Mouse (Mus musculus) heart, adult 2 months (tissue): Measurements from ENCODE around the gene Tph1. TPM values are rescaled to one million over a fixed set of nuclear protein-coding genes. Genes with fewer than 3 reads are reported as not detected.

Source experiments
- DNase-seq, 2 experiments: peaks; one replicate each; pipeline ENCODE4 v3.0.0; 2021
- H3K27ac ChIP-seq: fragments of 200-600 bp; 2 replicates; pipeline ENCODE4 v1.8.1; 2022
- H3K27me3 ChIP-seq: fragments of 200-500 bp; 2 replicates; pipeline ENCODE4 v1.6.1; 2012; ENCODE audit warnings: mild to moderate bottlenecking, low read length, inconsistent platforms, mixed read lengths; ENCODE audit not compliant: control insufficient read depth, insufficient read depth
- H3K36me3 ChIP-seq: fragments of 200-500 bp; 2 replicates; pipeline ENCODE4 v1.6.1; 2012; ENCODE audit warnings: low read length, inconsistent platforms; ENCODE audit not compliant: control insufficient read depth, insufficient read depth
- H3K4me1 ChIP-seq: fragments of 200-500 bp; 2 replicates; pipeline ENCODE4 v1.6.1; 2011; ENCODE audit warnings: low read length; ENCODE audit not compliant: control insufficient read depth, insufficient read depth
- H3K4me3 ChIP-seq: fragments of 200-600 bp; 2 replicates; pipeline ENCODE4 v1.8.1; 2022
- H3K79me2 ChIP-seq: fragments of 200-500 bp; replicated peaks from 2 replicates; pipeline ENCODE4 v1.6.1; 2012; ENCODE audit warnings: mild to moderate bottlenecking, inconsistent platforms, low read length, moderate library complexity, mixed read lengths; ENCODE audit not compliant: control insufficient read depth, insufficient read depth
- H3K9ac ChIP-seq: fragments of 200-500 bp; 2 replicates; pipeline ENCODE4 v1.6.1; 2012; ENCODE audit warnings: low read depth, mild to moderate bottlenecking, control low read depth, inconsistent platforms, low read length, mixed read lengths
- CTCF ChIP-seq: fragments of 200-600 bp; IDR thresholded peaks from 2 replicates; pipeline ENCODE4 v1.8.1; 2022; ENCODE audit warnings: antibody characterized with exemption, mild to moderate bottlenecking, moderate library complexity
- EP300 ChIP-seq: fragments of 200-500 bp; IDR thresholded peaks from 2 replicates; pipeline ENCODE4 v1.6.1; 2011; ENCODE audit warnings: low read depth, low read length, control low read depth; ENCODE audit not compliant: insufficient read depth
- POLR2A ChIP-seq: fragments of 200-500 bp; IDR thresholded peaks from 2 replicates; pipeline ENCODE4 v1.6.1; 2011; ENCODE audit warnings: mild to moderate bottlenecking, low read depth, low read length, control low read depth; ENCODE audit not compliant: insufficient read depth
- WGBS: fragments of 180-500 bp; shearing (Covaris S2); methylation state at CpG from one replicate; pipeline ENCODE4 v1.1.7; 2018; 5-methylcytosine and 5-hydroxymethylcytosine counted together
- intact Hi-C: fragments of 180-260 bp; cut with DNase I; formaldehyde crosslinking; loops from one replicate; pipeline ENCODE4 v1.15.1; 2025
- polyA plus RNA-seq: library from polyadenylated mRNA; depleted of rRNA; stranded (reverse); fragments of >200 nt; gene quantifications from 2 replicates; pipeline ENCODE4 v1.2.3, GENCODE M21; 2012
- total RNA-seq, 2 experiments: library from RNA; stranded (reverse); gene quantifications; 2 replicates each; pipeline ENCODE4 v1.2.3; 2021

Tph1 gene
- total and polyA plus RNA-seq, 3 experiments, result 0.23 TPM; not detected in 2

DNA sequence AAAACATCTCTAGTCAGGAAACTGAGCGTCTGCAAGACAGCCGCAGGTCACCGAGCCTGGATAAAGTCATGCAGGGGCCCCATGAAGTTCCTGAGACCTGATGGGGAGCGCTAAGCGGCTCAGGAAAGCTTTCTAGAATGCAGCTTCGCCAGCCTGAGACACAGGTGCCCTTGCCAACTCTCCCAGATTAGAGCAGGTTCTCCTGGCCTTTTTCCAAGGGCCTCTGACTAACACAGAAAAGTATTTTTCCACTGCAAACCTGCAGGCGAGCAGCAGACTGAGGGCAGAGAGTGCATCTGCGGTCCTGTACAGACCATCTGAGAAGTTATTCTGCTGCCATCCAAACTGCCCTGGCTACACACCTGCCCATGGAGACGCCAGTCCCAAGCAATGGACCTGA is 60.4 kb downstream of the Tph1 start:
- H3K36me3 ChIP-seq, result no peaks in the 10 kb centered on the region
- DNase-seq, result peak in 1 of 2 experiments; percentile 35
- no peaks in the 10 kb centered on the region for H3K27me3 ChIP-seq
- peaks cover 8% of the 10 kb centered on the region; the same call in 1 of the 2 replicates for H3K4me1 ChIP-seq
- no peak overlapping the region for H3K27ac ChIP-seq
- intact Hi-C loops, result no loop called here
- H3K79me2 ChIP-seq, result no peaks in the 10 kb centered on the region
- no peak for TF ChIP-seq POLR2A
- H3K4me3 ChIP-seq, result no peak overlapping the region
- no peak overlapping the region for H3K9ac ChIP-seq
- WGBS, result 35% methylated on average over 9 of the region's 9 CpGs

DNA sequence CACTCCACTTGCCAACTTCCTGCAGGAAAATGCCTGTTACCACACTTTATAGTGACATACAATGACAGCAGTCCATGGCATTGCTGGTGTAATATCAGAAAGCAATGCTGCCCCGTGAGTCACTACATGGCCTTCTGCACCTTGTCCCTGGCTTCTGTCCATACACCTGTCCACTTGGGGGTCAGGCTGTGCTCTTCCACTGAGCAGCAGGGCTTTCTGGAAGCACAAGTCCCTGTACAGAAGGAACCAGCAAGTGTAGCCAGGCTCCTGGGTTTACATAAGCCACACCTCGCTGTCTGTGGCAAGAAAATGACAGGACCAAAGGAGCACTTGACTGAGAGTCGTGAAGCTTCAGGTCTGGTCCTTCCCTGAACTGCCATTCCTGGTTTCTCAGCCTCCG is 63.0 kb downstream of the Tph1 start:
- WGBS, result 82% methylated on average over 4 of the region's 4 CpGs
- no peaks in the 10 kb centered on the region for H3K27me3 ChIP-seq
- no peaks in the 10 kb centered on the region for H3K36me3 ChIP-seq
- TF ChIP-seq POLR2A (no peak), EP300 (no peak), CTCF (no peak)
- intact Hi-C loops, result loop anchor here (5.0 kb wide), 2 partner anchors 52 to 512 kb away; no protein-coding TSS in a partner anchor
- H3K4me1 ChIP-seq, result peaks cover 2% of the 10 kb centered on the region; the same call in 1 of the 2 replicates
- DNase-seq, result no peak
- H3K79me2 ChIP-seq, result no peaks in the 10 kb centered on the region
- H3K27ac ChIP-seq, result no peak overlapping the region
- H3K9ac ChIP-seq, result no peak overlapping the region
- no peak overlapping the region for H3K4me3 ChIP-seq

DNA sequence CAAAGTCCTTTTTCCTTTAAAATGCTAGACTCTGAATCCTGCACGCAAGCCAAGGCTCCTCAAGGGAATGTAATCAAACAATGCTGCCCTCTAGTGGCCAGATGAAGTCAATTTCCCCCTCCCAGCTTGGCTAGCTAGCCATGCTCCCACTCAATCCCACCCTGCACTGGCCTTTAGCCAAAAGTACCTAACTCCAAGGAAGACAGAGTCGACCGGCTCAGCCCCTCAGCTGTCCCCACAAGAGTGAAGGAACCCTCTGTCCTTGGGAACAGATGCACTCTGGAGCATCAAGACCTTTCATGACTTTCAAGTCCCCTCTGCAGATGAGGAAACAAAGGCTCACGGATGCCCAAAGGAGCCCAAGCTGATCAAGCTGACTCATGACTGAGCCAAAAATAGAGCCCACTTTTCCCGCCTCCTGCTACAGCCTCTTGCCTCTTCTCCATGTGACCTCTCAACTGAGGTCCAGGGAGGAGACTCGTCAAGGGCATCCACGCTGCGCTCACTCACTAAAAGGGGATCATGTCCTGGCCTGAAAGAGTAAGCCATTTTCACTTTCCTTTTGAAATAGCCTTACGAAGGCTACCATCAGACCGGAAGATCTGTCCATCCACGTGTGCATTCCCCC is 64.8 kb downstream of the Tph1 start:
- H3K27me3 ChIP-seq, result no peaks in the 10 kb centered on the region
- TF ChIP-seq EP300 (no peak), POLR2A (no peak), CTCF (peak; percentile 91)
- intact Hi-C loops, result loop anchor here (2.0 to 5.0 kb wide), 3 partner anchors 50 to 510 kb away; no protein-coding TSS in a partner anchor
- peaks cover 2% of the 10 kb centered on the region; the same call in 1 of the 2 replicates for H3K4me1 ChIP-seq
- 42% methylated on average over 11 of the region's 11 CpGs for WGBS
- no peak overlapping the region for H3K27ac ChIP-seq
- no peaks in the 10 kb centered on the region for H3K36me3 ChIP-seq
- peak; percentile 36 to 42 for DNase-seq
- no peak overlapping the region for H3K9ac ChIP-seq
- no peak overlapping the region for H3K4me3 ChIP-seq
- H3K79me2 ChIP-seq, result no peaks in the 10 kb centered on the region

DNA sequence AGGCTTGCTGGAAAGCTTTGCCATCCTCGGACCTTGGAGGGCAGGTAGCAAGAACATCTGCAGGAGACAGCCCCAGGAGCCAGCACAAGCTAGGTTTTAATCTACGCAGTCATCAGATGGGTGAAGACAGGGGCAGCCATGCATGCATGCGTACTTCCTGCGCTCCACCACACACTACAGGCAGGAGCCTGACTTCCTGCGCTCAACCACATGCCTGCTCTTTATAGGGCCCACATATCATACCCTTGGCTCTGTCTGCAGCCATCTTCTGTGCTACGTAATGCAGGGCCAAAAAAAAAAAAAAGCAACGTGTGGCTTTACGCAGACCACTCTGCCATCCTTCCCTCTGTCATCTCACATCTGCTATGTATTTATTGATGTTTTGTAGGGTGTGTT is 65.3 kb downstream of the Tph1 start:
- TF ChIP-seq CTCF (no peak), EP300 (no peak), POLR2A (no peak)
- 63% methylated on average over 8 of the region's 8 CpGs for WGBS
- peak in 1 of 2 experiments; percentile 33 for DNase-seq

DNA sequence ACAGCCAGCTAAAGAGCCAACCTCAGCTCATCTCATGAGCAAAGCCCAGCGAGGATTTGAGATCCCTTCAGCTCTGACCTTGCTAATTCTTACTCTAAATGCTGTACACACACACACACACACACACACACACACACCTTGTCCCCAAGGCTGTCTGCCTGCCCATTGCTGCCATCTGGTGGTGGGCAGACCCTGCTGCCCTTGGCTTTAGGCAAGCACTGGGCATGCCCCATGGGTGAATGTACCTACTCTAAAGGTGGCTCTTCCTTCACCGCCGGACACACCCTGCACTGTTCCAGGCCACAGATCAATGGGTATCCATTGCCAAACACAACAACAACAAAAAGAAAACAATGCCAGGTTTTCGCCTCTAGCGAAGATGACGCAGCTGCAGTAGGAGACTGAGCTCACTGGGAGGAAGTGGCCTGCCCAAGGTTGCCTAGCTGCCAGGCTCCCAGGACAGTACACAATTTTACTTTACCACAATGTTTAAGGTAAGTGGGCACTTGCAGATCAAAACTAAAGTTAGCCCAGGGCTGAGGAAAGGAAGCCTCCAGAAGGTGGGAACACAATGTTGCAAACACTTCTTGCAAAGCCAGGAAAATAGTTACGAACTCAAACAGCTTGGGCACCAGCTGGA is 65.8 kb downstream of the Tph1 start:
- intact Hi-C loops, result loop anchor here (1.0 to 5.0 kb wide), 4 partner anchors 49 to 509 kb away; no protein-coding TSS in a partner anchor
- no peak overlapping the region for H3K27ac ChIP-seq
- no peaks in the 10 kb centered on the region for H3K4me1 ChIP-seq
- 80% methylated on average over 7 of the region's 7 CpGs for WGBS
- no peak overlapping the region for H3K4me3 ChIP-seq
- TF ChIP-seq CTCF (peak; percentile 84), POLR2A (no peak)
- no peaks in the 10 kb centered on the region for H3K36me3 ChIP-seq
- H3K79me2 ChIP-seq, result no peaks in the 10 kb centered on the region
- no peaks in the 10 kb centered on the region for H3K27me3 ChIP-seq
- DNase-seq, result peak; percentile 72 to 73
- no peak overlapping the region for H3K9ac ChIP-seq

More for the DNA sequence above, 65.3 kb downstream of the Tph1 start:
- no peaks in the 10 kb centered on the region; the same call in 1 of the 2 replicates for H3K4me1 ChIP-seq
- H3K79me2 ChIP-seq, result no peaks in the 10 kb centered on the region
- H3K27ac ChIP-seq, result no peak overlapping the region
- H3K36me3 ChIP-seq, result no peaks in the 10 kb centered on the region
- H3K4me3 ChIP-seq, result no peak overlapping the region
- H3K27me3 ChIP-seq, result no peaks in the 10 kb centered on the region
- H3K9ac ChIP-seq, result no peak overlapping the region
- intact Hi-C loops, result loop anchor here (2.0 to 5.0 kb wide), 3 partner anchors 50 to 510 kb away; no protein-coding TSS in a partner anchor

DNA sequence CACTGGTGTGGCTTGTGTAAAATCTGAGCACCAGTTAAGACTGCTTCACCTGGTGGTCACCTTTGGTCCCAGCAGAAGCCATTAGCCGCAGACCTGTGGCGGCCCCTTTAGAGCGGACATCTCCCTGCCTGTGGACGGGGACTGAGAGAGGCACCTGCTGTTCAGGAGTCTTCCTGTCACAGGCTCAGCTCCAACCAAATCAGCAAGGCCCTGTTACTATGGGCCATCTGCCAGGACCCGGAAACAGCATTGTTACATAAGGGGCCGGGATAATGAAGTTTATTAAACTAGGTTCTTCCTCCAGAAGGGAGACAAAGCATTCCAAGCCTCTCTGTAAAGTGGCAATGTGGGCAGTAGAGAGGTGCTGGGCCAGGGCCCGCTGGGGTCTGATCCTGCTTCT is 69.3 kb downstream of the Tph1 start:
- intact Hi-C loops, result no loop called here
- Histone ChIP-seq H3K4me3 (no peak overlapping the region), H3K79me2 (no peaks in the 10 kb centered on the region), H3K9ac (no peak overlapping the region), H3K36me3 (no peaks in the 10 kb centered on the region), H3K27ac (no peak overlapping the region), H3K27me3 (no peaks in the 10 kb centered on the region), H3K4me1 (no peaks in the 10 kb centered on the region)
- 64% methylated on average over 7 of the region's 7 CpGs for WGBS
- TF ChIP-seq POLR2A, result no peak
- TF ChIP-seq CTCF, result no peak
- TF ChIP-seq EP300, result no peak
- peak; percentile 31 to 36 for DNase-seq
